Mouse (Mus musculus) neural tube, embryonic 15.5 days (tissue): ENCODE results near the gene Prkg2. TPM values are rescaled to one million over a fixed set of nuclear protein-coding genes. Genes with fewer than 3 reads are reported as not detected.
A peak's percentile ranks its signal among the peaks of the same experiment; 100 is the strongest.

ENCODE experiments used
- ATAC-seq: fragments of 200-750 bp; cut with Nextera tagmentation; 2 replicates; pipeline ENCODE4 v1.8.0; 2017; ENCODE audit warnings: mild to moderate bottlenecking, moderate TSS enrichment, moderate library complexity; ENCODE audit not compliant: low FRiP score
- H3K27ac ChIP-seq: fragments of 300-500 bp; sonication (generic); replicated peaks from 2 replicates; pipeline ENCODE4 v1.5.1; 2015; ENCODE audit warnings: mild to moderate bottlenecking, inconsistent platforms
- H3K27me3 ChIP-seq: fragments of 300-500 bp; sonication (generic); replicated peaks from 2 replicates; pipeline ENCODE4 v1.6.1; 2015; ENCODE audit warnings: inconsistent platforms
- H3K36me3 ChIP-seq: fragments of 300-500 bp; sonication (generic); 2 replicates; pipeline ENCODE4 v1.6.1; 2015; ENCODE audit warnings: inconsistent platforms
- H3K4me1 ChIP-seq: fragments of 300-500 bp; sonication (generic); 2 replicates; pipeline ENCODE4 v1.6.1; 2015; ENCODE audit warnings: inconsistent platforms
- H3K4me2 ChIP-seq: fragments of 300-500 bp; sonication (generic); 2 replicates; pipeline ENCODE4 v1.6.1; 2015; ENCODE audit warnings: inconsistent platforms, mild to moderate bottlenecking, moderate library complexity
- H3K4me3 ChIP-seq: fragments of 300-500 bp; sonication (generic); replicated peaks from 2 replicates; pipeline ENCODE4 v1.5.1; 2015; ENCODE audit warnings: mild to moderate bottlenecking, inconsistent platforms
- H3K9ac ChIP-seq: fragments of 300-500 bp; sonication (generic); replicated peaks from 2 replicates; pipeline ENCODE4 v1.6.1; 2015; ENCODE audit warnings: mild to moderate bottlenecking, inconsistent platforms
- H3K9me3 ChIP-seq: fragments of 300-500 bp; sonication (generic); replicated peaks from 2 replicates; pipeline ENCODE4 v1.6.1; 2016; ENCODE audit warnings: inconsistent platforms
- WGBS: fragments of 180-500 bp; shearing (Covaris S2); methylation state at CpG from one replicate; pipeline ENCODE4 v1.1.7; 2015; ENCODE audit warnings: mixed read lengths; 5-methylcytosine and 5-hydroxymethylcytosine counted together
- polyA plus RNA-seq: library from polyadenylated mRNA; unstranded; fragments of >200 nt; fragmentation: Nextera tagmentation; extraction: Ambion mirVana; gene quantifications from 2 replicates; pipeline ENCODE4 v1.2.1, GENCODE M21; 2015

Prkg2 gene
- polyA plus RNA-seq, 1 experiment from 2014 or later, result 1.8 TPM

DNA sequence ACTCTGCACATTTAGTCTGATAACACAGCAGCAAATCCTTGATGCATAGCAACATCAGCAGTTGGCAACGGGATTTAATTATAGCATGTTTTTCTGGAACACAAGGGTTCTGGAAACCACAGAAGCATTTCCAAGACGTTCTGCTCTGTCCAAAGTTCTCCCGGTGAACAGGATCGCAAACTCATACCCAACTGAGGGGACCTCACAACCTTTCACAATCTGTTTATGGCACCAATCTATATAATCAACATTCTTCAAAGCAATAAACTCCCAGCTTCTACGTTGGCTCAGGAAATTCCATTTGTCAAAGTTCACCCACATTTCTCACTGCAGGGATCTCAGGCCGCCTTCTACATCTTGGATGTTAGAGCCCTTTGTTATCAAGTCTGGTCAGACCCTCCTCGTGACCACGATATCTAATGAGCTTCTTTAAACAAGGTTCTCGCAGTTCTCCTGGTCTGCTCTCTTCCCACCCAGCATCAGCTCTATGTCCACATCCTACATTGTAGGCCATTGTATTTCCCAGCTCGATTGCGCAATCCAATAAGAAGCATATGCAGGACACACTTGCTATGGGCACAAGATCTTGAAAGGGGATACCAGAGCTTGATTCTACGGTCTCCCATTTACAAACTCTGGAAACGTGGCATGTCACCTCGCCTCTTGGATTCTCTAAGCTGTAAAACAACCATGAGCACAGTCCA, 26.6 kb downstream of the Prkg2 start:
- Histone ChIP-seq H3K36me3 (no peaks in the 10 kb centered on the region), H3K9ac (no peak overlapping the region), H3K9me3 (no peaks in the 10 kb centered on the region), H3K4me1 (no peaks in the 10 kb centered on the region), H3K4me2 (no peak overlapping the region), H3K4me3 (no peak overlapping the region), H3K27me3 (no peaks in the 10 kb centered on the region), H3K27ac (no peak overlapping the region)
- no peak for ATAC-seq
- 76% methylated on average over 14 of the region's 14 CpGs for WGBS

DNA sequence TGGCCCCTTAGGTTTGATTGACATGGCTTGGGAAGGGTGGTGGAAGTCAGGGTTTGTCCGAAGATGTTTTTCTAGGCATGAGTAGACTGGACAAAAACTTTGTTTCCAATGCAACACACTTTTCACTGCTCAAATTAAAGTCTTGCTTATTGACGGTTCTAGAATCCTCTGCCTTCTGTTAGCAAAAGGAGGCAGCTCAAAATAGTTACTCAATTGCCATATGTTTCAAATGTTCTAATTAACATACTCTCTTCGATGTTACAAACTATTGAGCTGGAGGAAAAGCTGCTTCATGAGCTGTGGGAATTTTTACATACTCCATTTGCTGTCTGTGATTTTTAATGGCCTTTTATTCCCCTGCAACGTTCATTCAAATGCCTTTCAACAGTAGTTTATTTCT, 39.0 kb downstream of the Prkg2 start:
- H3K36me3 ChIP-seq, result no peaks in the 10 kb centered on the region
- H3K9ac ChIP-seq, result no peak overlapping the region
- no peaks in the 10 kb centered on the region for H3K27me3 ChIP-seq
- H3K27ac ChIP-seq, result no peak overlapping the region
- no peaks in the 10 kb centered on the region for H3K9me3 ChIP-seq
- no peak for ATAC-seq
- 60% methylated on average over 4 of the region's 4 CpGs for whole genome bisulfite sequencing
- H3K4me1 ChIP-seq, result no peaks in the 10 kb centered on the region
- no peak overlapping the region for H3K4me2 ChIP-seq
- H3K4me3 ChIP-seq, result no peak overlapping the region

DNA sequence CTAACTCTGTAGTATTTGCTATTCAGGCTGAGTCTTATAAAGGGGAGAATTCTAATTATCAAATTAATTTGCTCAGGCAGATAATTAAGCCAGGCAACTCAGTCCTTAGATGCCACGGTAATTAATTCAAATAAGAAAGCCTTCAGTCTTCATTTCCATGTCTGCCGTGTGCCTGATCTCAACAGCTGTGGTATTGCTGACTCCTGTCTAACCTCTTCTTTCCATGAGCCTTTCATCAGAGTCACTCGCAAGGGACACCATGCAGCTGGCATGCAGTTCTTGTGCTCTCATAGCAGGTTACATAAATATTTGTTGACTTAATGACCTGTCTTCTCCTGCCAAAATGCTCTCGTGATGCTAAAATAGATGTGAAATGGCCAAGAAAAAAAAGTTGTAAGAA, 41.4 kb downstream of the Prkg2 start:
- Histone ChIP-seq H3K27me3 (no peaks in the 10 kb centered on the region), H3K36me3 (no peaks in the 10 kb centered on the region), H3K27ac (no peak overlapping the region), H3K9ac (no peak overlapping the region), H3K4me1 (no peaks in the 10 kb centered on the region), H3K4me3 (no peak overlapping the region), H3K9me3 (no peaks in the 10 kb centered on the region), H3K4me2 (no peak overlapping the region)
- WGBS, result 24% methylated on average over 4 of the region's 4 CpGs
- ATAC-seq, result no peak

DNA sequence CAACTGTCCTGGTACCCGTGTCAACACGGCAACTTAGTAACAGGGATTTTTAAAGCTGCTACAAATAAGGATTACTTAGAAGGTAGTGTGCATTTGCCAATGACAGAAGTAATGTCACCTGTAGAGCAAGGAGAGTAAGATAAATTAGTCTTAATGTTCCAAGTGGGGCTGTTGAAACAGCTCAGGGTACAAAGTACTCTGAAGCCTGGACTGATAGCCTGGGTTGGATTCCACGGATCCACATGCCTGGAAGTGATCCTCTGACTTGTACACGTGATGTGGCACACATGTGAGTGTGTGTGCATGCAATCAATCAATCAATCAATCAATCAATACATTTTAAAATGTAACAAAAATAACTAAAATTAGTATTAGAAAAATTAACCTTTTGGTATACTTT, 45.6 kb downstream of the Prkg2 start:
- no peak overlapping the region for H3K9ac ChIP-seq
- H3K4me2 ChIP-seq, result no peak overlapping the region
- H3K36me3 ChIP-seq, result no peaks in the 10 kb centered on the region
- H3K4me3 ChIP-seq, result no peak overlapping the region
- ATAC-seq, result no peak
- H3K27ac ChIP-seq, result no peak overlapping the region
- H3K27me3 ChIP-seq, result no peaks in the 10 kb centered on the region
- H3K9me3 ChIP-seq, result no peaks in the 10 kb centered on the region
- 0 out of 2 replicates have a peak, but pooled peaks cover under 1% of the 10 kb centered on the region for H3K4me1 ChIP-seq
- 87% methylated on average over 4 of the region's 4 CpGs for WGBS

DNA sequence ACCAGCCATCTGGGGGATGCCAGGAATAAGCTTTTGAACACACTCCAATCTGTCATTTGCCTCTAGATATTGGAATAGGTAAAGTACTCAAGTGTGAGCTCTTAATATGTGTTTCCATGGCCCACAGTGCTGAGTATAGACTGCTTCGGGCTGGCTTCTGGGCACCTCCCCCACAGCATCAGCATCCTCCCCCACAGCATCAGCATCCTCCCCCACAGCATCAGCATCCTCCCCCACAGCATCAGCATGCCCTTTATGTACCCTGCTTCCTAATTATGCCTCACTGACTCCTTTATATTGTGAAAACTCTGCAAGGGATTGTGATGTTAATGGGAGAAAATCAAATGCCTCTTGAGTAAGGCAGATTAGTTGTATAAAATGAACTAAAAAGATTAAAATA, 49.5 kb downstream of the Prkg2 start:
- WGBS, result 23% methylated on average over 1 of the region's 1 CpGs
- Histone ChIP-seq H3K27me3 (no peaks in the 10 kb centered on the region), H3K9me3 (no peaks in the 10 kb centered on the region), H3K36me3 (no peaks in the 10 kb centered on the region), H3K9ac (no peak overlapping the region), H3K4me1 (peaks cover 10% of the 10 kb centered on the region; the same call in 1 of the 2 replicates), H3K27ac (no peak overlapping the region), H3K4me3 (no peak overlapping the region), H3K4me2 (no peak overlapping the region)
- ATAC-seq, result no peak

DNA sequence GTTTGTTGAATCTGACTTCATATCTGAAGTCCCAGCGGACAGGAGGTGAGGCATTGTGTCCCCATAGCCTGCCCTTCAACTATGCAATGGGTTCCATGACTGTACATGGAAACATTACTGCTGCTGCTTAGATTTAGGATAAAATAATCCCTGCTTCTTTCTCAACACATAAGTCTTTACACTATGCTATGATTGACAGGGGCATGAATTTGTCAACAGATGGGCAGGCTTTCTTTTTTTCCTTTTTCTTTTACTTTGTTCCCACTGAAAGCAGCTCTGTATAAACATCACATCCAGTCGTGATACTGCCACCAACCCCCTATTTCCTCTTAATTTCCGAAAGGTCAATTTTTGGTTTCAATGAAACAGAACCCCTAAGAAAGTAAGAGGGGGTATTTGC, 50.0 kb downstream of the Prkg2 start:
- WGBS, result 84% methylated on average over 3 of the region's 3 CpGs
- Histone ChIP-seq H3K27ac (no peak overlapping the region), H3K27me3 (no peaks in the 10 kb centered on the region), H3K4me1 (peaks cover 10% of the 10 kb centered on the region; the same call in 1 of the 2 replicates), H3K9me3 (no peaks in the 10 kb centered on the region), H3K36me3 (no peaks in the 10 kb centered on the region), H3K4me2 (no peak overlapping the region), H3K4me3 (no peak overlapping the region), H3K9ac (no peak overlapping the region)
- ATAC-seq, result no peak

DNA sequence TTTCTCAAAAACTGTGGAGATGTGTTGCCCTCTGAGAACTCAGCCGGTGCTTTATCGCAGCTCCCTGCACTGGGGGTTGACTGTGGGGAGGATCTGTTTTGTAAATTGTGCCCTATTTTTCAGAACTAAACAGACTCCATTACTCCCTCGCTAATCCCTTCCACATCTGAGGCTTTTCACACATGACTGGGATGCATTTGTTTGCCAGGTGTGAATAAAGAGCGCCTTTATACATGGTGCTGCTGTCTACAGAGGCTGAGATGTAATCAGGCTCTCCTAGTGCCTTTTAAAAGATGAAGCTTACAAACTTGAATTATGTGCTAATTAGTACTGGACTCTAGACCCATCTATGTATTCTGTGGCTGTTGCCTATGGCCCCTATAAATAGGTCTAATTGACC, 50.7 kb downstream of the Prkg2 start:
- Histone ChIP-seq H3K4me3 (no peak overlapping the region), H3K4me1 (peaks cover 10% of the 10 kb centered on the region; the same call in 1 of the 2 replicates), H3K9ac (no peak overlapping the region), H3K9me3 (no peaks in the 10 kb centered on the region), H3K4me2 (no peak overlapping the region), H3K27me3 (no peaks in the 10 kb centered on the region), H3K27ac (no peak overlapping the region), H3K36me3 (no peaks in the 10 kb centered on the region)
- WGBS, result 33% methylated on average over 4 of the region's 4 CpGs
- no peak for ATAC-seq

DNA sequence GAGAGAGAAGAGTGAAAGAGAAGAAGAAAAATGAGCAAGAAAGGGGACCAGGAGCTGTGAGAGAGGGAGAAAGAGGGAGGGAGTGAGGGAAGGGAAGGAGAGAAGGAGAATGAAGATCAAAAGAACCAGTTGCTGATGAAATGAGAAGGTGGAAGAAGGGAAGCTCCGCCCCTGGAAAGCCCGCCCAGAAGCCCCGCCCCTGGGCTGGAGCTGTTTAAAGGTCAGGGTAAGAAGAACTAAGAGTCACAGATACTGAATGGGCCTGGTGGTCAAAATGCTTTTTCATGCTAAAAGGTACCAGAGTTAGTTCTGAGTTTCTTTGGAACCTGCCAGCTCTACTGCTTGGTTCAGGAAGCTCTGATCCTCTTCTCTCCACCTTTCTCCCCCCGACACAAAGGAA, 51.1 kb downstream of the Prkg2 start:
- Histone ChIP-seq H3K4me2 (no peak overlapping the region), H3K9me3 (no peaks in the 10 kb centered on the region), H3K27me3 (no peaks in the 10 kb centered on the region), H3K4me3 (no peak overlapping the region), H3K27ac (no peak overlapping the region), H3K9ac (no peak overlapping the region), H3K36me3 (no peaks in the 10 kb centered on the region), H3K4me1 (peaks cover 10% of the 10 kb centered on the region; the same call in 1 of the 2 replicates)
- no peak for ATAC-seq
- 33% methylated on average over 4 of the region's 4 CpGs for WGBS

DNA sequence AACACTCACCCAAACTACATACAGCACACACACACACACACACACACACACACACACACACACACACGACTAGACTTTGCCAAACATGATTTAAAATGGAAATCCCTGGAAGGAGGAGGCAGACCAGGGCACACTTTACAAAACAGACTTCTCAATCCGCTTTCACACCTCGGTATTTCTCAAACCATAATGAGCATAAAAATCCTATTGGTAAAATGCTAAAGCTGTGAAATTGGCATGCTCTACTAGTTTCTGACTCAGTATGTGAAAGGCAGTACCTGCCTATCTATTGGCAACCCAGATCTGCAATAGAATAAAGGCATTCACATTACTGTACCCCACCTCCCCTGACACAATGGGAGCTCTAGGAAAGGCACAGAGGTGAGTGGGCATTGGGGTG, 52.1 kb downstream of the Prkg2 start:
- Histone ChIP-seq H3K9me3 (no peaks in the 10 kb centered on the region), H3K27me3 (no peaks in the 10 kb centered on the region), H3K27ac (no peak overlapping the region), H3K4me1 (peaks cover 10% of the 10 kb centered on the region; the same call in 1 of the 2 replicates), H3K36me3 (no peaks in the 10 kb centered on the region), H3K9ac (no peak overlapping the region), H3K4me2 (no peak overlapping the region), H3K4me3 (no peak overlapping the region)
- no peak for ATAC-seq
- WGBS, result 84% methylated on average over 3 of the region's 3 CpGs

DNA sequence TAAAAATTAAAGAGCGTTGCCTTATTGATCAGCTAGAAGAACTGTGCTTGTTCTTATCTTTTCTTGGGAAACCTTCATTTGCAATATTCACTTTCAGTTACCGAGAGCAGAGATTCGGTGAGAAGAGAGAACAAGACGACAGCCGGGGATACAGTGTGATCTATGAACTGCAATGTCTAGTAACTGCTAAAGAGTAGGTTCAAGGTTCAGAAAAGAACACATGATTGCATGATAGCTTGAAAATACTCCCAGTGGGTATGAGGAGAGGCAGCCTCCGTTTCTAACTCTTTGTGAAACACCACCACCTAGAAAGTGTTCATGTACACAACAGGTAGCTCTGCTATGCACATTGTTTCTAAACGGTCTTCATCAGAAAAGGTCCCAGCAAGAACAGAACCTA, 55.8 kb downstream of the Prkg2 start:
- Histone ChIP-seq H3K27ac (no peak overlapping the region), H3K9me3 (no peaks in the 10 kb centered on the region), H3K4me2 (no peak overlapping the region), H3K4me1 (peaks cover 15% of the 10 kb centered on the region; the same call in 1 of the 2 replicates), H3K27me3 (no peaks in the 10 kb centered on the region), H3K4me3 (no peak overlapping the region), H3K9ac (no peak overlapping the region), H3K36me3 (no peaks in the 10 kb centered on the region)
- WGBS, result 91% methylated on average over 7 of the region's 7 CpGs
- ATAC-seq, result no peak

DNA sequence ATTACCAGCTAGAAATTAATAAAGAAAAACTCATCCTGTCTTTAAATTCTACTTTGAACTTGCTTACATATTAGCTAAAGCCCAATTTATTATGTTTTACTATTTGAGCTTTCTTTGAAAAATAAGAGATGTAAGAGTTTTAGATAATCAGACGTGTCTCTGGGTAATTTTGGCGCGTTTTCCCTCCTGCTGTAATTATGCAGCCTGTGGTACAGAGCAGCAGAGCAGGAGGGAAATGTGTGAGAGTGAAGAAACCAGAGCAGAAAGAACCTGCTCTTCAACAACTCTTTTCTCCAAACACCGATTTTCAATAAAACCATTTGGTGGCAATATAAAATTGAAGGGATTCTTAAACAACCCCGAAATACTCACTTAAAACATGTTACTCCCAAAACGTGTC, 58.8 kb downstream of the Prkg2 start:
- H3K9ac ChIP-seq, result no peak overlapping the region
- H3K36me3 ChIP-seq, result no peaks in the 10 kb centered on the region

DNA sequence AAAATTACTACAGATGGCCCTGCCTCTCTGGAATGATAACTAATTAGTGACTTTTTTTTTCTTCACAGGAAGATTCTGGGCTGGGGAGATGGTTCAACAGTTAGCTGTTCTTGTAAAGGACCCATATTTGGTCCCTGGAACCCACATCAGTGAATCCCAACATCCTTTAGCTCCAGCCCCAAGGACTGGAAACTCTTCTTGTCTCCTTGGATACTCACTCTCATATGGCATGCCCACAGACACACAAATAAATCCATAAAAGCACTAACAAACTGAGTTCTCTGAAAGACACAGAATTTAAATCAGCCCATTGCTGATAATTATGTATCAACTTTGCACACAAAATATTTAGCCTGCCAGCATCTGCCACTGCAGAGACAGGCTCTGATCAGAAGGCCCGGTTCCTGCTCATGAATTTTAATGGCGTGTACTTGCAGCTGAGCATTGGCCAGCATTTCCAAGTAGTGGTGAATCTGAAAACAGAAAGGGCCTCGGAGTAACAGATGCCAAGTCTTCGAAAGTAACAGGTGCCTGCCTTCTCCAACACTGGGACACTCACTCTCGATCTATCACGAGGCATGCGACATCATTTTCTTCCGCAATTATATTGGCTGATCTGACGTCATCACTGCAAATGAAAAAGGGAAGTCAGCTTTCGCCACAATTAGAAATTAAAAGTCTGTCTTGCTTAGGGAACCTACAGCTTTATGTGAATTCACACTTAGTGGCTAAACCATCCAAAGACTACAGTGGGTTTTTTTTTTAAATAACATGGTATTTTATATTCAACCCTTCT, 61.1 kb downstream of the Prkg2 start:
- ATAC-seq, result peak; percentile 61; the same call in 1 of the 2 replicates
- 46% methylated on average over 10 of the region's 10 CpGs for WGBS
- no peaks in the 10 kb centered on the region for H3K27me3 ChIP-seq
- no peaks in the 10 kb centered on the region for H3K36me3 ChIP-seq
- H3K9me3 ChIP-seq, result no peaks in the 10 kb centered on the region
- H3K4me3 ChIP-seq, result no peak overlapping the region
- H3K9ac ChIP-seq, result no peak overlapping the region
- peak overlapping the region; percentile 15; the same call in 1 of the 2 replicates for H3K4me2 ChIP-seq
- H3K27ac ChIP-seq, result 0 out of 2 replicates have a peak overlapping the region, but pooled peaks have one; percentile 13
- peaks cover 14% of the 10 kb centered on the region; the same call in 1 of the 2 replicates for H3K4me1 ChIP-seq

More for the DNA sequence above, 58.8 kb downstream of the Prkg2 start:
- Histone ChIP-seq H3K27me3 (no peaks in the 10 kb centered on the region), H3K9me3 (no peaks in the 10 kb centered on the region), H3K4me1 (peaks cover 14% of the 10 kb centered on the region; the same call in 1 of the 2 replicates), H3K4me2 (no peak overlapping the region), H3K27ac (no peak overlapping the region), H3K4me3 (no peak overlapping the region)
- 68% methylated on average over 6 of the region's 6 CpGs for WGBS
- no peak for ATAC-seq
